Mouse (Mus musculus): ENCODE results near the gene Ano6. TPM values are rescaled to one million over a fixed set of nuclear protein-coding genes. Genes with fewer than 3 reads are reported as not detected.

Ano6 gene
- polyA plus RNA-seq, 1 experiment from 2014 or later, result 38.9 TPM

GRCm38 (mm10) chr15:95892929-95893328 lies 102.3 kb downstream of the Ano6 start:
- DNase-seq (ENCODE audit: low spot score), result no peak
- Histone ChIP-seq H3K9ac (replicated peaks; ENCODE audit: low read depth) (no peak overlapping the region), H3K4me2 (replicated peaks; ENCODE audit: low read depth, low read length) (no peak overlapping the region), H3K36me3 (ENCODE audit: insufficient read depth, low read length) (no peaks in the 10 kb centered on the region), H3K4me3 (ENCODE audit: low read depth, low read length) (no peak overlapping the region), H3K27ac (ENCODE audit: low read length) (no peak overlapping the region), H3K9me3 (ENCODE audit: low read length) (no peaks in the 10 kb centered on the region), H3K4me1 (ENCODE audit: insufficient read depth, low read depth, low read length) (peaks cover 3% of the 10 kb centered on the region; the same call in 1 of the 2 replicates), H3K27me3 (replicated peaks; ENCODE audit: insufficient read depth, low read length) (no peaks in the 10 kb centered on the region)
- TF ChIP-seq EP300 (IDR thresholded peaks at IDR 0.05) (no peak), CTCF (IDR thresholded peaks at IDR 0.05) (no peak)
- ATAC-seq, result no peak
- 73% methylated on average over 10 of the region's 10 CpGs for WGBS

GRCm38 (mm10) chr15:95895699-95896098 lies 105.1 kb downstream of the Ano6 start:
- Histone ChIP-seq H3K27me3 (replicated peaks; ENCODE audit: insufficient read depth, low read length) (no peaks in the 10 kb centered on the region), H3K9ac (replicated peaks; ENCODE audit: low read depth) (no peak overlapping the region), H3K27ac (ENCODE audit: low read length) (no peak overlapping the region), H3K4me1 (ENCODE audit: insufficient read depth, low read depth, low read length) (no peaks in the 10 kb centered on the region), H3K4me3 (ENCODE audit: low read depth, low read length) (no peak overlapping the region), H3K9me3 (ENCODE audit: low read length) (no peaks in the 10 kb centered on the region), H3K4me2 (replicated peaks; ENCODE audit: low read depth, low read length) (no peak overlapping the region), H3K36me3 (ENCODE audit: insufficient read depth, low read length) (no peaks in the 10 kb centered on the region)
- WGBS, result 72% methylated on average over 7 of the region's 7 CpGs
- DNase-seq (ENCODE audit: low spot score) (no peak), ATAC-seq (peak; percentile 23; the same call in 1 of the 2 replicates)
- no peak for TF ChIP-seq EP300 (IDR thresholded peaks at IDR 0.05)
- TF ChIP-seq CTCF (IDR thresholded peaks at IDR 0.05), result no peak

DNA sequence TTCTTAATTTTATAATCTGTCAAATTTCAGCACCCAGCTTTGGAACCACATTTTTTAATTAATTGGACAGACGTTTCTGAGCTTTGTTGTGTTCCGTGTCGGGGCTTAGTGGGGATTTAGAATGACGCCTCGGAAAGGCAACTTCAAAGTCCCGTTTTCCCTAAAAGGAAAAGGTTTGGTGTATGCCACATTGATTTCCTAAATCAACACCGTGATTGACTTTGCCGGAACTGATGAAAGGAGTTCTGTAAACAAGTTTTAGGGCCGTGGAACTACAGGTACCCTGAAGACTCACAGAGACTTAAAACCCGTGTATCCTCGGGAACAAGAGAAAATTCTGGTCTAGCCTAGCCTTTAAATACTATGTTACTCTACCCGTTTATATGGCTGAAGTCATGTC lies 107.0 kb downstream of the Ano6 start:
- no peak overlapping the region for H3K27ac ChIP-seq (ENCODE audit: low read length)
- H3K9ac ChIP-seq (replicated peaks; ENCODE audit: low read depth), result no peak overlapping the region
- no peaks in the 10 kb centered on the region for H3K36me3 ChIP-seq (ENCODE audit: insufficient read depth, low read length)
- no peak for TF ChIP-seq CTCF (IDR thresholded peaks at IDR 0.05)
- TF ChIP-seq EP300 (IDR thresholded peaks at IDR 0.05), result no peak
- H3K4me3 ChIP-seq (ENCODE audit: low read depth, low read length), result no peak overlapping the region
- H3K4me1 ChIP-seq (ENCODE audit: insufficient read depth, low read depth, low read length), result 0 out of 2 replicates have a peak, but pooled peaks cover under 1% of the 10 kb centered on the region
- H3K27me3 ChIP-seq (replicated peaks; ENCODE audit: insufficient read depth, low read length), result no peaks in the 10 kb centered on the region
- ATAC-seq (no peak), DNase-seq (ENCODE audit: low spot score) (no peak)
- H3K9me3 ChIP-seq (ENCODE audit: low read length), result no peaks in the 10 kb centered on the region
- no peak overlapping the region for H3K4me2 ChIP-seq (replicated peaks; ENCODE audit: low read depth, low read length)
- 64% methylated on average over 12 of the region's 12 CpGs for WGBS

GRCm38 (mm10) chr15:95898438-95898837 lies 107.8 kb downstream of the Ano6 start:
- H3K4me1 ChIP-seq (ENCODE audit: insufficient read depth, low read depth, low read length), result 0 out of 2 replicates have a peak, but pooled peaks cover 3% of the 10 kb centered on the region
- no peaks in the 10 kb centered on the region for H3K36me3 ChIP-seq (ENCODE audit: insufficient read depth, low read length)
- 96% methylated on average over 6 of the region's 6 CpGs for WGBS
- H3K27me3 ChIP-seq (replicated peaks; ENCODE audit: insufficient read depth, low read length), result no peaks in the 10 kb centered on the region
- no peak overlapping the region for H3K9ac ChIP-seq (replicated peaks; ENCODE audit: low read depth)
- no peak overlapping the region for H3K27ac ChIP-seq (ENCODE audit: low read length)
- no peak overlapping the region for H3K4me3 ChIP-seq (ENCODE audit: low read depth, low read length)
- no peak overlapping the region for H3K4me2 ChIP-seq (replicated peaks; ENCODE audit: low read depth, low read length)
- no peak for DNase-seq (ENCODE audit: low spot score)
- ATAC-seq, result no peak
- no peaks in the 10 kb centered on the region for H3K9me3 ChIP-seq (ENCODE audit: low read length)
- TF ChIP-seq EP300 (IDR thresholded peaks at IDR 0.05) (no peak), CTCF (IDR thresholded peaks at IDR 0.05) (no peak)

DNA sequence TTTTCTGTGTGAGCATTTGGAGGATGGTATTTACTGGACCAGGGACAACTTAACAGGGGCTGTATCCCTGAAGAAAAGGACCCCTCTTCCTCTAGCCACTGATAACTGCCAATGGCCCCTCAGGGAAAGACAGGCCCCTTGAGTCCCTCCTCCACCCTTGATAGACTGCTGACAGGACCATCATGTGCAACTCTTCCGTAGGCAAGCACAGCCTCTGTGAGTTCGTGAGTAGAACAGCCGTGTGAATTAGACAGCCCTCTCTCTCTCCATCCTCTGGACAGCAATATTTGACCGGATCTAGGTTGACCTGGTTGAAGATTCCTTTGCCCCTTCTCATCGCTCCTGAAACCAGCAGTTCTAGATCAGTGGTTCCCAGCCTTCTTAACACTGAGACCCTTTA lies 111.8 kb downstream of the Ano6 start:
- TF ChIP-seq CTCF (IDR thresholded peaks at IDR 0.05) (no peak), EP300 (IDR thresholded peaks at IDR 0.05) (no peak)
- ATAC-seq (no peak), DNase-seq (ENCODE audit: low spot score) (no peak)
- Histone ChIP-seq H3K4me1 (ENCODE audit: insufficient read depth, low read depth, low read length) (peaks cover 17% of the 10 kb centered on the region; the same call in 1 of the 2 replicates), H3K36me3 (ENCODE audit: insufficient read depth, low read length) (no peaks in the 10 kb centered on the region), H3K4me2 (replicated peaks; ENCODE audit: low read depth, low read length) (no peak overlapping the region), H3K9me3 (ENCODE audit: low read length) (no peaks in the 10 kb centered on the region), H3K27me3 (replicated peaks; ENCODE audit: insufficient read depth, low read length) (no peaks in the 10 kb centered on the region), H3K4me3 (ENCODE audit: low read depth, low read length) (no peak overlapping the region), H3K27ac (ENCODE audit: low read length) (no peak overlapping the region), H3K9ac (replicated peaks; ENCODE audit: low read depth) (no peak overlapping the region)
- 89% methylated on average over 5 of the region's 5 CpGs for WGBS

DNA sequence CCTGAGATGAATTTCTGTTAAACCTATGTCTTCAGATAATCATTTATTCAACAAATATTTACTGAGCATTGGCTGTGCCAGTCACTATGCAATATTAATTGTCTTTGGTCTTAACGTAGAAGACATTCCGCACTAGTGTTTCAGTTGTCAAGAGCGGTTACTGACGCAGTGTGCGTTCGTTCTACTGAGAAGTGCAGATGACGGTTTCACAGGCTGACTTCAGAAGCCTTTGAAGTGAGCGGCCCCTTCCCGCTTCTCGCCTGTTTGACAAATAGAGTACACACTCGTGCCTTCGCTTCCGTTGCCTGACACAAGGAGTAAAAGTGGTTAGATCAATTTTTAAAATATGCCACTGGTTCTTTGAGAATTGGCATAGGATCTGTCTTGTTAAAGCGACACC lies 113.6 kb downstream of the Ano6 start:
- DNase-seq (ENCODE audit: low spot score), result peak; percentile 70
- ATAC-seq, result peak; percentile 37
- Histone ChIP-seq H3K4me3 (ENCODE audit: low read depth, low read length) (no peak overlapping the region), H3K9ac (replicated peaks; ENCODE audit: low read depth) (no peak overlapping the region), H3K27me3 (replicated peaks; ENCODE audit: insufficient read depth, low read length) (no peaks in the 10 kb centered on the region), H3K4me2 (replicated peaks; ENCODE audit: low read depth, low read length) (peak overlapping the region; percentile 17; the same call in 1 of the 2 replicates), H3K4me1 (ENCODE audit: insufficient read depth, low read depth, low read length) (peaks cover 17% of the 10 kb centered on the region; the same call in 1 of the 2 replicates), H3K36me3 (ENCODE audit: insufficient read depth, low read length) (no peaks in the 10 kb centered on the region), H3K27ac (ENCODE audit: low read length) (no peak overlapping the region), H3K9me3 (ENCODE audit: low read length) (no peaks in the 10 kb centered on the region)
- TF ChIP-seq CTCF (IDR thresholded peaks at IDR 0.05) (0 out of 2 replicates have a peak, but pooled peaks have one; percentile 2), EP300 (IDR thresholded peaks at IDR 0.05) (peak; percentile 83)
- 28% methylated on average over 14 of the region's 14 CpGs for WGBS
